Mouse (Mus musculus): ENCODE results near the gene Pgghg.

DNA sequence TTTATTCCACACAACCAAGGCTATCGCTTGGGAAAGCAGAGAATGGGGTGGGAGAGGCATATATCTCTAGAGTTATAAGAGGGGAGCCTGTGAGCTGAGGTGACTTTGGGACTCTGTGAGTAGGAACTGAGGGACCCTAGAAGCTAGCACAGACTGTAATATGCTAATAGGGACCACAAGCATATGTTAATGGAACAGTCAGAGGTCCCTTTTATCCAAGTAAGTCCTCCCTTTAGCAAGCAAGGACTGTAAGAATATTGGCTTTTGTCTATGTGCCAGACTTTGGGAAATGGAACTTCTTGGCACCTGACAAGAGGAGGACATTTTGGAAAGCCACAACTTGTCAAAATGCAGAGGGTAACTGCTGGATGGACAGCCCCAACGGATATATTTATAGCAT, 2.3 kb upstream of the Pgghg start:
- TF ChIP-seq CTCF (IDR thresholded peaks at IDR 0.05; ENCODE audit: low read depth, low read length) (no peak), GATA1 (IDR thresholded peaks at IDR 0.05; ENCODE audit: borderline replicate concordance, low read length) (no peak), TAL1 (conservative IDR thresholded peaks at IDR 0.05; ENCODE audit: low read depth, low read length) (no peak)

Measured in G1E (cell line).